ENCODE assay signal across 8 mouse cellular contexts in the genomic region with DNA sequence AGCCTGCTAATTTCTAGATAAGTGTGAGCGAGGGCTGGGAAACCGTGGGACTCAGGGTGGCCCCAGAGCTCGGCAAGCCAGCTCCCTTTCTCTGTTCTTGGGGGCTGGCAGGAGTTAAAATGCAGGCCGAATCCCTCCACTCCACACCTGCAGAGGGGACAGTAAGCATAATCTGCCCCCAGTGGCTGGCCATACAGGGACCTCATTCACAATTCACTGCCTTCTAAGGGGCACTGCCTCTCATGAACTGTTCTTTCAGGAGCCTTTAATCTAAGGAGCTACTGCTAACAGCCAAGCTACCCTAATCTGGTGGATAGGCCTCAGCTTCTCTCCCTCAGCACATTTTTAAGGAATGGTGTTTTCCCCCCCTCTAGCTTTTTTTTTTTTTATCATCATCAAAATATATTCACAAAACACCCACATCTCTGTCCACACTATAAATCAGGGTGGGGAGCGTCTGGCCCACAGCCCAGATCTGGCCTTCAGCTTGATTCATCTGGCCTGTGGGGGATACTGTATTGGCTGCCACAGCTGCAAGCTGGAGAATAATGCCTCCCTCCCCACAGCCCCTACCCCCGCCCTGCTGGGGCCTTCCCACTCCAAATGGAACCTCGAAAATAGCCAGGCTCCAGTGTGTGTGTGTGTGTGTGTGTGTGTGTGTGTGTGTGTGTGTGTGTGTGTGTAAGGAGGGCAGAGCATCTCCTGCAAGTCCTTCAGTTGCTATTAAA. TPM values are rescaled to one million over a fixed set of nuclear protein-coding genes. Genes with fewer than 3 reads are reported as not detected.
DNase-seq lines count a peak whose midpoint lies in the region; ATAC-seq lines count a peak whose summit lies in the region.

No protein-coding gene starts in this region.

- H3K36me3 ChIP-seq in hindbrain, embryonic 15.5 days, result no peaks in the 10 kb centered on the region
- H3K36me3 ChIP-seq in limb, embryonic 12.5 days, result no peaks in the 10 kb centered on the region

- DNase-seq in cerebellum, postnatal 10 days, result peak; percentile 21 to 57
- DNase-seq in cerebellum, adult 18-20 months, result no peak
- DNase-seq in adrenal gland, postnatal 10 days, result peak; percentile 75
- DNase-seq in gastrocnemius, postnatal 14 days, result peak; percentile 82
- peak; percentile 61 for DNase-seq in retina, postnatal 1 day

- no peaks in the 10 kb centered on the region for H3K4me1 ChIP-seq in hindbrain, embryonic 15.5 days (replicated peaks)
- H3K4me1 ChIP-seq in limb, embryonic 12.5 days (replicated peaks), result peaks cover 51% of the 10 kb centered on the region

- H3K9me3 ChIP-seq in hindbrain, embryonic 15.5 days, result no peaks in the 10 kb centered on the region
- H3K9me3 ChIP-seq in limb, embryonic 12.5 days, result no peaks in the 10 kb centered on the region

- H3K4me3 ChIP-seq in hindbrain, embryonic 15.5 days, result no peak overlapping the region
- no peak overlapping the region for H3K4me3 ChIP-seq in limb, embryonic 12.5 days (replicated peaks)

- ATAC-seq in hindbrain, embryonic 15.5 days (ENCODE audit: low FRiP score, low read depth), result peak; percentile 79
- peak; percentile 91 for ATAC-seq in limb, embryonic 12.5 days (ENCODE audit: insufficient number of reproducible peaks, insufficient read depth, low FRiP score, low TSS enrichment, low read depth)
- ATAC-seq in inflammation-experienced regulatory T-cells, adult 6 months, result no peak

- no peaks in the 10 kb centered on the region for H3K27me3 ChIP-seq in hindbrain, embryonic 15.5 days
- peaks cover 4% of the 10 kb centered on the region; the same call in 1 of the 2 replicates for H3K27me3 ChIP-seq in limb, embryonic 12.5 days

- 43% methylated on average over 7 of the region's 7 CpGs for WGBS in hindbrain, embryonic 15.5 days
- WGBS in limb, embryonic 12.5 days, result 36% methylated on average over 7 of the region's 7 CpGs

- H3K9ac ChIP-seq in hindbrain, embryonic 15.5 days, result no peak overlapping the region
- H3K9ac ChIP-seq in limb, embryonic 12.5 days (replicated peaks), result no peak overlapping the region

- intact Hi-C loops in gastrocnemius, postnatal 14 days (cut with DNase I; ENCODE audit: low total_unique reads), result no loop called here

- peak overlapping the region; percentile 61; the same call in 1 of the 2 replicates for H3K27ac ChIP-seq in hindbrain, embryonic 15.5 days (replicated peaks)
- H3K27ac ChIP-seq in limb, embryonic 12.5 days, result peak overlapping the region; percentile 93

- no peak overlapping the region for H3K4me2 ChIP-seq in hindbrain, embryonic 15.5 days
- H3K4me2 ChIP-seq in limb, embryonic 12.5 days, result no peak overlapping the region

RNA-seq across cellular contexts. Expression of gene Plac1, which starts 28.0 kb away (rescaled TPM):
- total RNA-seq in adrenal gland, postnatal 10 days (2021), result not detected
- not detected for total RNA-seq in gastrocnemius, postnatal 14 days (2021)
- polyA plus RNA-seq in hindbrain, embryonic 15.5 days (2015; fragmentation: Nextera tagmentation; extraction: Ambion mirVana), result 0.53 and 0.58 TPM in 2 replicates
- polyA plus RNA-seq in limb, embryonic 12.5 days (2016; fragmentation: Nextera tagmentation; extraction: Ambion mirVana), result 7.5 and 8.2 TPM in 2 replicates
- polyA plus RNA-seq in inflammation-experienced regulatory T-cells, adult 6 months (2017; shearing (Covaris generic)), result not detected

RNA-seq across cellular contexts. Expression of gene Fam122b, which starts 57.7 kb away (rescaled TPM):
- 10 to 100 TPM in 1 of 2 experiments, 1 to 10 TPM in 1; 8.2 to 15.1 TPM for total RNA-seq in adrenal gland, postnatal 10 days (2021)
- total RNA-seq in gastrocnemius, postnatal 14 days (2021), result 1 to 10 TPM; 1.6 to 3.0 TPM
- polyA plus RNA-seq in hindbrain, embryonic 15.5 days (2015; fragmentation: Nextera tagmentation; extraction: Ambion mirVana), result 3.5 and 3.7 TPM in 2 replicates
- polyA plus RNA-seq in limb, embryonic 12.5 days (2016; fragmentation: Nextera tagmentation; extraction: Ambion mirVana), result 7.8 TPM in 2 replicates
- 1 to 10 TPM; 2.8 to 4.1 (median 3.5) TPM for polyA plus RNA-seq in inflammation-experienced regulatory T-cells, adult 6 months (2017; shearing (Covaris generic))

Comparison
In these comparisons a context has a peak if more than half of its experiments do, and no peak if none do; other contexts are left out.
1. DNase-seq: peak in cerebellum, postnatal 10 days (2 of 2), adrenal gland, postnatal 10 days (single experiment), gastrocnemius, postnatal 14 days (single experiment) and retina, postnatal 1 day (single experiment); none in cerebellum, adult 18-20 months (0 of 2).